Mouse (Mus musculus) v-Abl transformed pro-B cells (cell line): ENCODE measurements around the gene Them5.

Source experiments
- in situ Hi-C, 2 experiments: fragments of 400-800 bp; cut with MboI; formaldehyde crosslinking; loops; one replicate each; pipeline ENCODE4 v1.15.1; 2025; ENCODE audit not compliant: unreplicated experiment in 2 of 2

Them5 gene

DNA sequence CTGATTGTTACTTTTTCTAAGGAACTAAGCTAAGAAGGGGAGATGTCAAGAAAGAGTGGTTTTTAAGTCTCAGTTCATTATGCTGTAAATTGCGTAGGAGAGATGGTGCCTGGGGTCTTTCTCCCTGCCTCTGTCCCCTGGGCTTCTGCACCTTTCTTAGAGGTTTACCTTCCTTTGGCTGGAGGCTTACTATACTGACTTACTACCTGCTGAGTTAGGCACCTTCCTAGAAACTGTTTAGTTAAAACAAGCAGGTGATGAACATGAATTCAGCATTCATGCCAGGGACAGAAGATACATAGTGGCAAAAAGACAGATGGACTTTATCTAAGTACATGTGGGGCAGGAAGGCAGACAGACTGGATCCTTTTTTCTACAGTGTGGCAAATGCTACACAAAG is 54.4 kb downstream of the Them5 start:
- in situ Hi-C loops, result no loop called here

DNA sequence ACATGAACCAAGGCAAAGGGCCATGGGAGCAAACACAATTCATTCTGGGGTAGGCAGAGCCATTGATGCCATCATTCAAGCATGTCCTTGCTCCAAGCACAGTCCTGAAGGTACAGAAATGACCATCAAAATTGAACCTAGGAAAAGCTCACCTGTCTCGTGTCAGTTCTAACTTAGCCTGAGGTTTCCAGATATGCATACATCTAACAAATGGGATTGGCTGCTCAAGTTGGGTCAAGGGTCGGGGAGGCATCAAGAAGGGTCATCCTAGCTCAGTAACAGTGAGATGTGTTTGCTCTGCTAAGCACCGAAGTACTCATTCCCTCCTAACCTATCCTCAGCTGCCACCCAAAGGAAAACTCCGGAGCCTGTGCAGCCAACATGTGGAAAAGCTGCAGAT is 55.0 kb downstream of the Them5 start:
- in situ Hi-C loops, result no loop called here
